Mouse (Mus musculus) neural tube, embryonic 10.5 days (tissue): ENCODE measurements at regions not wholly inside any gene's neighbourhood (a gene's known extent, or its start where the extent isn't known, plus 50 kb on each side); places are given as distances from the start of the nearest gene placed in this dataset.
"Not testable (repeated sequence)": the region's sequence is repeated elsewhere in the genome, so short reads cannot be mapped to it uniquely, and the experiment has no call there.

ENCODE experiments used
- DNase-seq: peaks from one replicate; pipeline ENCODE4 v3.0.0-alpha.2; 2017; ENCODE audit warnings: low spot score; ENCODE audit errors: extremely low spot score

DNA sequence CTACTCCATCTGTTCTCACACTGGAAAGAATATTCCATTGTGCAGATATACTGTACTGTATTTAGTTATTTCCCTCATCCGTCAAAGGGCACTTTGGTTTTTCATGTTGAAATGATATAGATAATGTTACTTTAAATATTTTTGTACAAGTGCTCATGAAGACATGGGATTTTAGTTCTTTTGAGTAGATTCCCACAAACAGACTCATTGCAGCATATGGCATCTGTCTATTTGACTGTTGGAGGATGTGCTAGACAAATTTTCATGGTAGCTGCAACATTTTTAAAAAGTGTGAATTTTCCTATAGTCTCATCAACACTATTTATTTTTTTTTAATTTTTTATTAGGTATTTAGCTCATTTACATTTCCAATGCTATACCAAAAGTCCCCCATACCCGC is 502.5 kb downstream of the Hdgfl1 start:
- DNase-seq: no peak

DNA sequence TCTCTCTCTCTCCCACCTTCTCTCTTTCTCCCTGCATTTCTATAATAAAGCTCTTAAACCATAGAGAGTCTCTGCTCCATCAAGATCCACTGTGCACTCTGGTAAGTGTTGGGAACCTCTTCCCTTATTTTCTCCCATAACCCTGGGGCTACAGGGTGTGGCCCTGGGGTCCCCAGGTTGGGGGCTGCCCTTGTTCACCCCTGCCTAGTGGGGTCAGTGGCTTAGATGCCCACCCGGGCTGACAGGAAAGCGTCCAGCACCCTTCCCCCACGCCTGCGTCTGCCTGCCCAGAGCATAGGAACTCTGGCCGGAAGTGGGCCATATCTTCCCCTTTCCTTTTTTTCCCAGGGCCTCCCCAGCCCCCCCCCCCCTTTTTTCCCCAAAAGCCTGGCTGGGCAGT is 534.0 kb downstream of the Hdgfl1 start:
- DNase-seq: peak; percentile 25

DNA sequence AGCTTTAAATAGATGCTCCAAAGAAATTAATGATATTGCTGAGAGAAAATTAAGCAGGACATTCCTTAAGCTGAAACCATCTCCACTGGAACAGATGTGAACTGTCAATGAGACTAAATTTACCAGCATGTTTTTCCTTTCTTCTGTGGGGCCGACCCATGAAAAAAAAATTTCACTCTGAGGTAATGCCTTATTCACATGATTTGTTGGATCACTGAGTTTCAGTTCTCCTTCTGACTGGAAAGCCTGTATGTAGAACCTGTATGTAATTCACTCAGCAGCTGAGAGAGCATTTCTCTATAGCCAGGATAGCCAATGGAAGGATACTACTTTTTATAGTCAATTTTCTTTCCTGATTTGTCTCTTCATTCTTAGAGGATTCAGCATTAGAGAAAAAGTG is 535.3 kb downstream of the Hdgfl1 start:
- no peak for DNase-seq

DNA sequence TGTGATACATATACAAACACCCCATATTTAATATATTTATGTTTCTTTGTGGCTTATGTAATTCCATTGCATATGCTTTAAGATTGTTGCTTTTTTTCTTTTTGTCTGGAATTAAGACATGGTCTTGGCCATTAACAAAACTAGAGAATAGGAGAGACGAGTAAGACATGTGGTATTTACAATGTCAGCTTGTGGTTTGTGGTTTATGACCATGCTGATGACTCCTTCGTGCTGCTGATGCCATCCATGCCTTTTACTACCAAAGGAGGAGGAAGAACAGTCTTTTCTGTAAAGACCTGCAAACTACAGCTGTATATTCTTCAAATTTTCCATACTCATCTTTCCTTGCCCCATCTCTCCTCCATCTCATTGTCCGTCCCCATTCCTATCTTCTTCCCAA is 552.7 kb downstream of the Hdgfl1 start:
- no peak for DNase-seq

DNA sequence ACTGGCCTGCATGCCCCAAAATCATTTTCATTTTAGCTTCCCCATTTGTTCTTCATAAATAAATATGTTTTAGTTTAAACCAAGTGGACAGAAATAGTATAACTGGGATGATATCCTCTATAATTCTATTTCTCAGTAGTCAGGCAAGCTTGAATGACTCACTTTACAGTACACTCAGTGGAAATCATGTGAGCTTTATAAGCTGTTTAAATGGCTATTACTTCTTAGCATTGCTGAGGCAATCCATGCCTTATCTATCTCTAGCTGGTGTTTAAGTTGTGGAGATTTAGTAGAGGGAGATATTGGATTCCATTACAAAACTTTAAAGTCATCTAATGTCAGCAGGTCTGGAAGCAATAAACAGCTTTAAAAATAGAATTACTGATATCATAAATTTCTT is 553.4 kb downstream of the Hdgfl1 start:
- no peak for DNase-seq

DNA sequence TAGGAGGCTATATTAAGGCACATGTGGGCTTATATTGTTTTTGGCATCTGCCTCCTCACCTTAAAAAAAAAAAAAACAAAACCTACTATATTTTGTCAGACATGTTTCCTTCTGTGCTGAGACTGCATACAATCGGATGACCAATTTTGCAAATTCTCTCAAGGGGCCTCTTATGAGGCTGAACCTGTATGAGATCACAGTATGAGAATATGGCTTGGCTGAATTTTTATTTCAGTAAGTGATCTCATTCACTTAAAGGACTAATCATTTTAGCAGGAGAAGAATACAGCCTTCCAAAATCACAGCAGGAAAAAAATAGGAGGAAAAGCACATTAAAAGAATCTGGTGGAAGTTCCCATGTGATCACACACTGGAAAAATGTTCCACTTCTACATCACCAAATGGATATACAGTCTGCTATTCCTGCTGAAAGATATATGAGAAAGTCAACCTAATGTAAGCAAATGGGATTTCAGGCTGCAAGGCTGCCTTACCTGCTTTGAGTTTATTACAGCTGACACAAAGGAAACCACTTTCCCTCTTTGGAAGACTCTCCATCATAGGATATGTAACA is 564.3 kb downstream of the Hdgfl1 start:
- DNase-seq: no peak

DNA sequence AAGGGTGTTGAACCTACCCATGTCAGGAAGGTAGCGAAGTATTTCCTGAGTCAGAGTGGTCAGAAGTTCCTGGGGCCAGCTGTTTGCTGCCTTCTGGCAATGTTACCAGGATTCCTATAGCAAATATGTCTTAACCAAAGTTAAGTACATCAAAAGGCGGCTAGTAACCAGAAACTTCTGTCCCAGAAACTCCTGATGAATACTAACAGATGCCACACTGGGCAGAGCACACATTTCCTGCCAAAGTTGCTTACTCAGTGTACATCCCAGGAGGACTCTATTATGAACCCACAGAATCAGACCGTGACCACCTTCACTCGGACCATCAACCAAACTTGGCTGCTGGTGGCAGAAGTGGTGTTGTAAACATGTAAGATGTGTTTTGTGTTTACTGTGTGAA is 575.3 kb downstream of the Hdgfl1 start:
- DNase-seq: no peak

DNA sequence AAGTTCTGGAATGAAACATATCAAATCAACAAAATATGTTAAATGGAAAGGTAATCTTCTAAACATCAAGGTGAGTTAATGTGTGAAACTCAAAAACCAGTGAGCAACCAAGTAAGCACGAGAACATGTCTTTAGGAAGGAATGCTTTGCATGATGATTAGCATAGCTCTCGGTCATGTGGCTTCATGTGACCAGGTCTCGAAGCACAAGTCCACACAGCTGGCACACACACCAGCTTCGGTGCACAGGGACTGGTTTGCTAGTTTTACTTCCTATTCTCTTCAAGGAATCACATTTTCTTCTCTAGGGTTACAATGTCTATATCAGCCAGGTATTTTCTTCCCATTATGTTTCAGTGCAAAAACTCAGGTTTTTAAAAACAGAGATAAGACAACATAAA is 586.1 kb downstream of the Hdgfl1 start:
- DNase-seq: no peak

DNA sequence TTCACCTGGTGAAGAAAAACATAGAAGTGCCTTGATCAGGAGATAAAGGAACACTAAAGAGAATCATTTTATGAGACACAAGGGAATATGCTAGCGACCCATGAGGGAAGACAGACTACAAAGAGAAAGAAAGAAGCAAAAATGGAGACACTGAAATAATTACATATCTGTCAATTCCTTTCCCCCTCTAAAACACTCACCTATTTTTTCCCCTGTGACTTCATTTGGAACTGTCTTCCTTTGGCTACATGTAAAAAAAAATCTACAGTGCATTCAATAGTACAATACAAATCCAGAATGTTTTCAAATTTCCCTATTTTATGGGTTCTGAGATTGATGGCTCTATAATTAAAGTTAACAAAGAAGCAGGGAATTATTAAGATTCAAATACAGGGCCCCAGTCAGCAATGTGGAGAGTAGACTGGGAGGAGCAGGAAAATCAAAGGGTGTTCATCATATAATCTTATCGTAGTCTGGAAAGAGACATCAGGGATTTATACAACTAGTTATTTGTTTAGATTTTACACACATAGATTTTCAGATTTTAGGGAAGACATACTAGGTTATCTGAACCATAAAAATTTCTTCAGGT is 598.0 kb downstream of the Hdgfl1 start:
- DNase-seq: no peak

DNA sequence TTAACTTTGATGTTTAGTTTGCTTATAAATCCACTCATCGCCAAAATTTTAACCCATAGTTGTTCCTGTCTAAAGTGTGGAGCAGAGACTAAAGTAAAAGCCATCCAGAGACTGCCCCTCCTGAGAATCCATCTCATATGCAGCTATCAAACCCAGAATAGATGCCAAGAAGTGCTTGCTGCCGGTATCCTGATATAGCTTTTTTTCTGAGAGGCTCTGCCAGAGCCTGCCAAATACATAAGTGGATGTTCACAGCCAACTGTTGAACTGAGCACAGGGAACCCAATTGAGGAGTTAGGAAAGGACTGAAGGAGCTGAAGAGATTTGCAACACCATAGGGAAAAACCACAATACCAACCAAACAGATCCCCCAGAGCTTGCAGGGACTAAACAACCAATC is 600.3 kb downstream of the Hdgfl1 start:
- no peak for DNase-seq

DNA sequence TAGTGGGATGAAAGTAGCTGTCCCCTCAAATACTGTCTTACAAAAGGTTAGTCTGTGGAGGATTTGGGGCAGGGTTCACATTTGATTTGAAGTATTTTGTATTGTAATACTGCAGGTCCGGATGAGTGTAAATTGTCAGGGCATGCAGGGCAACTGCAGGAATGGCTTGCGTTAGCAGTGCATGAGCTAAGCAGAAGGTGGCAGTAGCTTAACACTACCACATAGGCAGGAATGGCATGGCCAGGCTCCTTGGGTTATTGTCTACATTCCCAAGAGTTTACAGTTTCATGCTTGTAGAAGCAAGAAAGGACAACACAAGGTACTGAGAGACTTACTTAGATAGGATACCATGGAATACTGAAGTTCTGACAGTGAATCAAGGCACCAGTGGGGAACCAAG is 611.3 kb downstream of the Hdgfl1 start:
- no peak for DNase-seq

DNA sequence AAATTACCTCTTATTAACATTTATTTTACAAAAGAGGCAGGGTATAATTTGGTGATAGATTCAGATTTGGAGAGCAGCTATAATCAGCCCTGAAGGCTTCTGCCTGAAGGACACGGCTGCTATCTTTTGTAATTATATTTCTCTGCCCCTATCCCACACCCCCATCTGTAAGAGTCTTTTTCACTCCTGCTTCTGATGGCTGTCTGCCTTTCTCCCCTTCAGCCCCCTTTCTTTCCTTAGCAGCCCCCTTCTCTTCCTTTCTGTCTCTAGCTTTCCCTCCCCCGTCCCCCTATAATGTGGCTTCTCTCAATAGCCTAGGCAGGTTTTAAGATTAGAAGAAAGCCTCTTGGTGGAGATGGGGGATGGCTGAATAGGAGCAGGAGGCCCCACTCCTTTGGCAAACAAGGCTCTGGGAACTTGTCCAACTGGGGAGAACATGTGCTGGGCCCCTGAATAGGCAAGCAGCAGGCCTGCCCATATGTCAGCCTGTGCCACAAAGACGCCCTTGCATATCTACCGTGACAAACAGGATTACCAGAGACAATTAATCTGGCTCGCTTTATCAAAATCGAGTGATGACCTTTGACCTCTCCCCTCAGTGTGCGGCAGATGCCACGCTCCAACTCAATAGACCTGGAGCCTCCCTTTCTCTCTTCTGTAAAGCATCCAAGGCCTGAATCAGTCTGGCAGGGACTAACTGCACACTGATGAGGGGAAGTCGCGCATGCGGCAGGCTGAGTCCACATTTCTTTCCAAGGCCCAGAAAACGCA is 615.1 kb downstream of the Hdgfl1 start:
- peak; percentile 70 for DNase-seq

DNA sequence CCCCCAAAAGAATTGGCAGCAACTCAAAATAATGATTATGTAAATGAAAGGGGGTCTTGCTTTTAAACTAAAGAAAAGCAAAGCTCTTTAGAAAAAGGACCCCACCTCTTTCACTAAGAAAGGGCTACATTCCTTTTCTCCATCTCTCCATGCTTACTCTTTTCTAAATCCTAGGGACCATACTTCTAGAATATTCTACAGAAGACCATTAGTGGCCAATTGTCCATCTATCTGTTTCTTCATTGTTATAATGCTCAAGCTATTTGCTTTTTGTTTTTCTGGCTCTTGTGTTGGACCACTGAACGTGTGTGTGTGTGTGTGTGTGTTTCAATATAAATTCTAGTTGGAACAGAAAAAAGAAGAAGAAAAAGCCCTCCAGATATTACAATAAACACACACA is 615.7 kb downstream of the Hdgfl1 start:
- DNase-seq: no peak

DNA sequence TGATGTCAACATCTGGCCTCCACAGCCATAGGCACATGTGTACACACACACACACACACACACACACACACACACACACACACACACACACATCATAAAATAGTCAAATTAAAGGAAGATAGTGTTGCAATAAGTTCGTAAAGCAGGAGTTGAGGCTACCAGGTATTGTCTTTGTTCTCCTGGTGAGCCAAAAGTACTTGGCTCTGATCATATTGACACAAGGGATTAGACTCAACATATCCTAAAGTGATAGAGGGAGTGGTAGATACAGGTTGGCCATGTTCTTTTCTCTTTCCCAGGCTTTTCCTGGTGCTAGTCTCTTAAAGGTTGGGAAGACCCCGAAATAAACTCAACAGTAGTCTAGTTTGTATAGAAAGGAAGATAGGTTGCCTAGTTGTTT is 616.9 kb downstream of the Hdgfl1 start:
- DNase-seq: no peak

DNA sequence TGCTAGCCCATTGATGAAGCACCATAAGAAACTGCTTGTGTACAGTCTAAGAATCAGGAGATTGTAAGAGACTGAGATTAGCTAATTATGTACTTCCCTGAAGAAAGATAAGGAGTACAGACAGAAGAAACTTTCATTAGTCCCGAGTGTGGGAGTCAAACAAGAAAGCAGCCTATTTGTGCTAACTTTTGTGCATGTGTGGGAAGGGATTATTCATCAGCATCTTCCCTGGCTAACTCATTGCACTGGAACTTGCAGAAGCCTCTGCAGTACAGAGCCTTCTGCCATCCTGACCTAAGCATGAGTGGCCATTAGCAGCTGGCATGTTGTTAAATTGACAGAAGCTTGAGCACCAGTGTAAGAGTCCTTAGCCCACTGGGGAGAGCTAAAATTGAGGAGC is 619.5 kb downstream of the Hdgfl1 start:
- no peak for DNase-seq

DNA sequence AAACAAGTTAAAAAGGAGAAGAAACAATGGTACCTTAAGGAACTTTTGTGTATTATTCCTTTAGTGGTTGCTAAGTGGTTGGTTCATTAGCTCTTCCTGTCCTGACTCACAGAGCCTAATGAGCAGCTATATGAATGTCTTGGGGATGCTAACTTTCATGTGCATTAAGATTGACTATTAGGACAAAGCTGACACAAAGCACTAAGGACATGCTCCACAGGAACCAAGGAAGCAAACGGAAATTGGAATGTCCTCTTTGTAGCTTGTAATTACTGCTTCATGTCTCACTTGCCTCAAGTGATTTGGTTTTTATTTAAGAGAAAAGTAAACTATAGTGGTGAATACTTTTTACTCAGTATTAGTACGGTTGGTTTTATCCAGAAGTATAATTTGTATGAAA is 627.2 kb downstream of the Hdgfl1 start:
- no peak for DNase-seq

DNA sequence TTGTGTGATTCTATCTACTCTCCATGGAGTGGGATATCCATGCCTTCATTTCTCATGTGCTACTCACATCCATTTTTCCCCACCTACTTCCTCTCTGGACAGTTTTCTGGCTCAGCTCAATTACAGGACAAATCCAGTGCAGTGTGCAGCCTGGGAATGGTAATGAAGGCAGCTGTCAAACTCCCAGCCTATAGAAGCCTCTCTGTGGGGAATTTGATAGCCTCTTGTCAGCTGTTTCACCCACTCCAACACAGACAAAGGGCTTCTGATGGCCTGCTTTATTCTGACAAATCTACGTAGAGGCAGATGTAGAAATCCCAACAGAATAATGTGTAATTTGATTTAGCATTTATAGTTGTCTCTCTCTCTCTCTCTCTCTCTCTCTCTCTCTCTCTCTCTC is 650.6 kb downstream of the Hdgfl1 start:
- peak; percentile 16 for DNase-seq

DNA sequence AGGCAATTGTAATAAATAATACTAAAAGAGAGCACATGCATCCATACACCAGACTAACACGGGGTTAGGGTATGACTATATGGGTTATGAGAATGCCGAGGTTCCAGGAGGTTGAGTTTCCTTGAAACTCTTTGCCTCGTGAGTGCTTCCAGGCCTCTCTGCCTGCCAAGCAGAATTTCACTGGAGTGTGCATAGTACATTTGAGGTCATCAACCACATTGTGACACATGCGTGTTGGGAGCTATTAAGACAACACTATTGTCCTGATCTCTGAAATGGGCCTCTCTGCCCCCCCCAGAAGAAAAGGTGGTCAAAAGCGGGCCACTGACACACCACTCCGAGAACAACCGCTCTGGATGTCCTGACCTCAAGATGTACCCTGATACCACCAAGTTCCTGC is 655.8 kb downstream of the Hdgfl1 start:
- DNase-seq: no peak

DNA sequence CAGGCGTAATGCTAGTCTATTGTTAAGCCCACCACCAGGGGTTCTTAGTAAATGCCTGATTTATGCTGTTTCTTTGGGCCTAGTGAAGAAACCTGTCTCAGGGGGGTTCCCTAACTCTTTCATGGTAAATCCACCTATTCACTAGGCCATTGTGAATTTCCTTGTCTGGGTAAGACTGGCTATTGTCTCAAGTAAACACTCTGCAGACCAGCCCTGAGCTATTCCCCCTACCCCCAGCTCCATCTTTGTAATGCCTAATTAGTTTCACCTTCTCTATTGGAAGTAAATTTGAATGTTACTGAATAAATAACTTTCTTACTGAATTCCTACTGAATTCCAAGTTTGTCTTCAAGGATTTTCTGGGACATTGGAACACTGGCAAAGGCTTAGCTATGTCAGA is 656.2 kb downstream of the Hdgfl1 start:
- DNase-seq: not testable (repeated sequence)

DNA sequence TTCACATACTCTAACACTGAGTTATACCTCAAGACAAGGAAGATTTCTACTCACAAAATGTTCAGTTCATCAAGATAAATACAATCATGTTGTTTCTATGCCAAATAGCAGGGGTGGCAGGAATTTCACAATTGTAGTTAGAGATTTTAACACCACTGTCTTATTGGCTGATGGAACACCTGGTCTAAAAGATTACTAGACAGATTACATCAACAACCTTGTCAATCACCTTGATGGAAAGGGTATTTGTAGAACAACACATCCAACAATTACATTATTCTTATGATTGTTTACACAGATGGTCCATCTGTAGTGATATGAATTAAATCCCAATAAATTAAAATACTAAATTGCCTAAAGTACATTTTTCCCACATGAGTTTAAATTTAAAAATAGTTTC is 657.4 kb downstream of the Hdgfl1 start:
- no peak for DNase-seq

DNA sequence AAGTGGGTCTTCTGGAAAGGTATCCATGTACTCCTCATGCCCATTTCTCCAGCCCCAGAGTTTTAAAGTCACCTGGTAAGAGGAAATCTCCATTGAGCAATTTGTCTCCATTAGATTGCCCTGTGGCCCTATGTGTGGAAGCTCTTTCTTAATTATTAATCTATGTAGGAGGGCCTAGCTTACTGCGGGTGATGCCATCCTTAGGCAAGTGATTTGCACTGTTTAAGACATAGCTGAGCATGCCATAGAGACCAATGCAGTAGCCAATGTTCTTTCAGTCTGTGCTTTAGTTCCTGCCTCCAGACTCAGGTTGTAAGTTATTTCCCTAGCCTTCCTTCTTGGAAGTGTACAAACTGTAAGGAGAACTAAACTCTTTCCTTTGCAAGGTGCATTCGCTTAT is 661.0 kb downstream of the Hdgfl1 start:
- no peak for DNase-seq

DNA sequence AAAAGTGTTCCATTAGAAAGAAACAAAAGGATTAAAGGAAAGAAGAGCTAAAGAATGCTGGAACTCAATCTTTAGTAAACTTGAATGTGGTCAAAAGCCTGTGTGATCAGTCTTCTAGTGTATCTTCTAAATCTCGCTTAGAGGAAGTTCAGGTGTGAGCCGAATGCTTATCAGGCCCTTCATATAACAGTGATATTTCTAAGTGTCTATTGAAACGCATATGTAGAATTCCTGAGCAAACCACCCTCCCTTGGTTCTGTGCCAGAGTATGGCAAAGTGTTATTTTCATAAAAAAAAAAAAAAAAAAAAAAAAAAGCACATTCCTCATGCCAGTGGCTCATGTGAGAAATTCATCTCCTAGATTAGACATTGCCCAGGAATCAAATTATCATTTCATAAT is 681.2 kb downstream of the Hdgfl1 start:
- no peak for DNase-seq

DNA sequence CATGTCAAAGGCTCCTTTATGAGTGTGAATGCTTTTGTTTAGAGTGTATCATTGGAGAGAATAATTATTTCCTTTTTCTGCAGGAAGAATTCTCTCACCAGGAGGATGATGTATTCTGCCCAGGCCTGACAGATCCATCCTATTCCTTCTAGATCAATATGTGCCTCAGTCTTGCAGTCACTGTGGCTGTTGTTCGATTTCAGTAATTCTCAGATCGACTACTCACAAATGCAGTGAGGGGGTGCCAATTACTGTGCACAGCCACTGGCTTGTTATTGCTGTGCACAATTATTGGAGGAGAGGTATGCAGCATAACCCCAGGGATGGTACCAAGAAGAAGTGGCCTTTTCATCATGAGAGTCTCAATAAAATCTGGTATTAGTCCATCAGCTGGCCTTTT is 689.2 kb downstream of the Hdgfl1 start:
- DNase-seq: no peak
